Mouse (Mus musculus) forebrain, postnatal 0 days (tissue): ENCODE results near the gene Chek2. TPM values are rescaled to one million over a fixed set of nuclear protein-coding genes. Genes with fewer than 3 reads are reported as not detected.

Experiments
- ATAC-seq: fragments of 200-750 bp; cut with Nextera tagmentation; 2 replicates; pipeline ENCODE4 v1.8.0; 2017; ENCODE audit warnings: mild to moderate bottlenecking, moderate library complexity
- DNase-seq: peaks from one replicate; pipeline ENCODE4 v3.0.0-alpha.2; 2015
- H3K27ac ChIP-seq: fragments of 300-500 bp; sonication (generic); 2 replicates; pipeline ENCODE4 v1.5.1; 2014; ENCODE audit warnings: low read depth, mild to moderate bottlenecking, antibody characterized with exemption, low read length, moderate library complexity, mixed read lengths
- H3K27me3 ChIP-seq: fragments of 300-500 bp; sonication (generic); 2 replicates; pipeline ENCODE4 v1.6.1; 2014; ENCODE audit warnings: mild to moderate bottlenecking, low read length, mixed read lengths; ENCODE audit not compliant: insufficient read depth
- H3K36me3 ChIP-seq: fragments of 300-500 bp; sonication (generic); 2 replicates; pipeline ENCODE4 v1.6.1; 2014; ENCODE audit warnings: mild to moderate bottlenecking, moderate library complexity; ENCODE audit not compliant: insufficient read depth
- H3K4me1 ChIP-seq: fragments of 300-500 bp; sonication (generic); 2 replicates; pipeline ENCODE4 v1.6.1; 2014; ENCODE audit warnings: antibody characterized with exemption; ENCODE audit not compliant: insufficient read depth
- H3K4me2 ChIP-seq: fragments of 300-500 bp; sonication (generic); 2 replicates; pipeline ENCODE4 v1.6.1; 2014; ENCODE audit warnings: low read depth, mild to moderate bottlenecking, moderate library complexity
- H3K4me3 ChIP-seq: fragments of 300-500 bp; sonication (generic); 2 replicates; pipeline ENCODE4 v1.5.1; 2014; ENCODE audit warnings: low read depth, low read length, mixed read lengths
- H3K9ac ChIP-seq: fragments of 300-500 bp; sonication (generic); 2 replicates; pipeline ENCODE4 v1.6.1; 2014; ENCODE audit warnings: mild to moderate bottlenecking
- H3K9me3 ChIP-seq: fragments of 300-500 bp; sonication (generic); 2 replicates; pipeline ENCODE4 v1.6.1; 2016; ENCODE audit warnings: low read length
- CTCF ChIP-seq: sonication (generic); IDR thresholded peaks from 2 replicates; pipeline ENCODE4 v1.5.1; 2016; ENCODE audit warnings: antibody characterized with exemption, control low read depth, low read depth
- WGBS: fragments of 180-500 bp; shearing (Covaris S2); extraction: QIAGEN DNeasy Blood & Tissue Kit; methylation state at CpG from one replicate; pipeline ENCODE4 v1.1.7; 2014; 5-methylcytosine and 5-hydroxymethylcytosine counted together
- polyA plus RNA-seq: library from polyadenylated mRNA; unstranded; fragments of >200 nt; fragmentation: Nextera tagmentation; extraction: Ambion mirVana; gene quantifications from 2 replicates; pipeline ENCODE4 v1.2.1, GENCODE M21; 2015
- total RNA-seq: library from RNA; depleted of rRNA; stranded (reverse); fragments of >200 nt; gene quantifications from 2 replicates; pipeline ENCODE4 v1.2.3, GENCODE M21; 2014

Gene Chek2
- total and polyA plus RNA-seq, 2 experiments from 2014 or later: 2.9 to 4.3 TPM

DNA sequence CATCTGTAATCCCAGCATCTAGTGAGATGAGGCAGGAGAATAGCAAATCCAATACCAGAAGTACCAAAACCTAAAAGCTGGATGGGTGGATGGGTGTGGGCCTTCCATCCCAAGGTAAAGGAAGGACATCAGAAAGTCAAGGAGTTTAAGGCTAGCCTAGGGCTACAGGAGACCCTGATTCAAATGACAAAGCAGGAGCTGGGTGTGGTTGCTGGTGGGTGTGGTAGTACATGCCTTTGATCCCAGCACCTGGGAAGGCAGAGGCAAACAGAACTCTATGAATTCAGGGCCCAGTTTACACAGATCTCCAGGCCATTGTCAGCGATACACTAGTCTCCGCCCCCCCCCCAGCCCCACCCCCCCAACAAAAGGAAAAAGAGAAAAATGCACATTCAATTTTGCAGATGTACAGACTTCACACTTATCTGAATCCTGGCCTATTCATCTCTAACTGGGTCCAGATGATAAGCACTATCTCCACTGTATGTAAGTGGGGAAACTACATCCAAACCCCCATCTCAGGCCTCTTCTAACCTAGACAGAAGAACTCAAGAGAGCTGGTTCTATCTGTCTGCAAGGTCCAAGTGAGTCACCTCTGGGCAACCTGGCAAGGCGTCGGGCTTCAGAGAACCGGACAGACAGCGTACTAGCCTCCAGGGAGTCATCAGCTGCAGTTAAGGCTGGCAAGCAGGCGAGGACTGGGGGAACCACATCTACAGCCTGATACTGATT is 35.6 kb upstream of the Chek2 start:
- H3K4me3 ChIP-seq: no peak overlapping the region
- H3K4me2 ChIP-seq: no peak overlapping the region
- H3K4me1 ChIP-seq: peaks cover 26% of the 10 kb centered on the region
- peaks cover 38% of the 10 kb centered on the region for H3K36me3 ChIP-seq
- ATAC-seq (no peak), DNase-seq (no peak)
- no peaks in the 10 kb centered on the region for H3K9me3 ChIP-seq
- no peak overlapping the region for H3K9ac ChIP-seq
- WGBS: 95% methylated on average over 7 of the region's 7 CpGs
- no peak overlapping the region for H3K27ac ChIP-seq
- no peaks in the 10 kb centered on the region for H3K27me3 ChIP-seq
- no peak for TF ChIP-seq CTCF

DNA sequence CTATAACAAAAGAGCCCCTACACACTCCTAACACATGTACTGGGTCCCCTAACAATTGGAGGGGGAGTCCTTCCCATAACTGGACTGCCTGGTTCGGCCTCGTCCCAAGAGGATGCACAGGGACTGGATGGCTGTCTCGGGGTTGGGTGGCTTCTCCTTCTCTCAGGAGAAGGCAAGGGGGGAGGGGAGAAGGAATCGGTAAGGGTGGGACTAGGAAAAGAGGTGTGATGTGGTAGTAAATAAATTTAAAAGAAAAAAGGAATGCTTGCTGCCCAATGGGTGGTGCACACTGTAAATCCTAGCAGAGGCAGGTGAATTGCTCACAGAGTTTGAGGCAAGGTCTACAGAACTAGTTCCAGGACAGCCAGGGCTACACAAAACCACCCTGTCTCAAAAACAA is 33.6 kb upstream of the Chek2 start:
- Histone ChIP-seq H3K4me2 (no peak overlapping the region; the same call in 1 of the 2 replicates), H3K36me3 (peaks cover 20% of the 10 kb centered on the region), H3K27ac (no peak overlapping the region), H3K9ac (no peak overlapping the region), H3K27me3 (no peaks in the 10 kb centered on the region), H3K4me3 (no peak overlapping the region), H3K4me1 (peaks cover 26% of the 10 kb centered on the region), H3K9me3 (no peaks in the 10 kb centered on the region)
- no peak for TF ChIP-seq CTCF
- 86% methylated on average over 4 of the region's 4 CpGs for WGBS
- ATAC-seq (no peak), DNase-seq (no peak)

DNA sequence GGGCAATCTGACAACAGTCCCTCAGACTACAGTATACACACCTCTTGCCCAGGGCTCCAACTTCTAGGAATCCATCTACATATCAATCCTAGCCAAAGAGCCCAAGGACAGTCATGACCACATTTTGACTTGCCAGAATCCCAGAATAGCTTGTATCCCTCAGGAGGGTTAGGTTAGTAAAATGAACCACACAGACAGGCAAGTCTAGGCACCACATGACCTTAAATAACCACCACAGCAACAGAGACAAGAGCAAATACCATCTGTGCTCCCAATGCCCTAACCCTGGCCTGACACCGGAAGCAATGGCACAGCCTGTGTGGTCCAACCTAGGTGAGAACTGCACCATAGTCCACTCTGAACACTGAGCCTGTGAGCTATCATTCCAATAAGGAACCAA is 33.1 kb upstream of the Chek2 start:
- Histone ChIP-seq H3K4me3 (no peak overlapping the region), H3K36me3 (peaks cover 18% of the 10 kb centered on the region), H3K4me1 (peaks cover 26% of the 10 kb centered on the region), H3K4me2 (peak overlapping the region; percentile 96; the same call in 1 of the 2 replicates), H3K9ac (no peak overlapping the region), H3K27ac (no peak overlapping the region), H3K27me3 (no peaks in the 10 kb centered on the region), H3K9me3 (no peaks in the 10 kb centered on the region)
- ATAC-seq (no peak), DNase-seq (no peak)
- 91% methylated on average over 1 of the region's 1 CpGs for WGBS
- TF ChIP-seq CTCF: no peak

DNA sequence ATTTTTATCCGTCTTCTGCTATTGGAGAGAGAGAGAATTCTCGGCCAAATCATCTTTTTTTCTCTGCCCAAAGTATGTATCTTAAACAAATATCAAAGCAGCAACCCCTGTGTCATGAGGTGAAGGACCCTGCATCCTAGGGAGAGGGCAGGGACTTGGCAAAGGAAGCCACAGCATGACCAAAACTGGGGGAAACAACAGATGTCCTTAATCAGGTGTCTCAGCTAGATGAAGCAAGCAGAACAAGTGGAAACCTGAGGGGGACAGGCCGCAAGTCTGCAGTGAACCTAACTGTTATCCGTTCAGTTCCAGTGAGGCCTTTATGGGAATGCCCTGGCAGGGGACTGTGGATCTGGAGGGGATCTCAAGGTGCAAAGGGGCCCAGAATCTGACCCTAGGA is 32.3 kb upstream of the Chek2 start:
- 82% methylated on average over 4 of the region's 4 CpGs for WGBS
- TF ChIP-seq CTCF: no peak
- H3K27me3 ChIP-seq: no peaks in the 10 kb centered on the region
- H3K36me3 ChIP-seq: peaks cover 17% of the 10 kb centered on the region
- ATAC-seq (no peak), DNase-seq (no peak)
- H3K9ac ChIP-seq: no peak overlapping the region; the same call in 1 of the 2 replicates
- peak overlapping the region; percentile 96 for H3K4me2 ChIP-seq
- H3K9me3 ChIP-seq: no peaks in the 10 kb centered on the region
- peak overlapping the region; percentile 98 for H3K4me3 ChIP-seq
- peaks cover 26% of the 10 kb centered on the region for H3K4me1 ChIP-seq
- H3K27ac ChIP-seq: no peak overlapping the region

DNA sequence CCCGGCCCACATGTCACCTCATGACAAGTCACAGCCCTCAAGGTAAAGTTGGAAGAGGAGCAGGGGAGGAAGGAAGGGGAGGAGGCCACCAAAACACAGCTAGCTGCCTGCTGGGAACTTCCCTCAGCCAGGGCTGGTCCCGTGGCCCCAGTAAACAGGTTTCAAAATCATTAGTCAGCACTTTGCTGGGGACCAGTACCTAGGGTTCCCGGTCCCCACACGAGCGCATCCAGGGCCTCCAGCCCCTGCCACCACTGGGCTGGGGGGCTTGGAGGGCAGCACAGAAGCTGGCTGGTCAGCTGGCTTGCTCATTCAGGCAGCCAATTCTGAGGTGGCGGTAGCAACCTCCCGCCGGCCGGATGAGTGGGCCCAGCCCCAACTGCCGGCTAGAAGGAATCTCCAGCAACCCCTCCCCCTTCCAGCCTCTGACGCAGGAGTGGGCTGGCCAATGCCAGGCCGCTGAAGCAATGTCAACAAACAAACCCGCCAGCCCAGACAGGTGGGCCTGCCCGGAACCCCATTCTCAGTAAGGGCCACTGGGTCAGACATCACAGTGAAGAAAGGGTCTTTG is 31.6 kb upstream of the Chek2 start:
- no peak for TF ChIP-seq CTCF

DNA sequence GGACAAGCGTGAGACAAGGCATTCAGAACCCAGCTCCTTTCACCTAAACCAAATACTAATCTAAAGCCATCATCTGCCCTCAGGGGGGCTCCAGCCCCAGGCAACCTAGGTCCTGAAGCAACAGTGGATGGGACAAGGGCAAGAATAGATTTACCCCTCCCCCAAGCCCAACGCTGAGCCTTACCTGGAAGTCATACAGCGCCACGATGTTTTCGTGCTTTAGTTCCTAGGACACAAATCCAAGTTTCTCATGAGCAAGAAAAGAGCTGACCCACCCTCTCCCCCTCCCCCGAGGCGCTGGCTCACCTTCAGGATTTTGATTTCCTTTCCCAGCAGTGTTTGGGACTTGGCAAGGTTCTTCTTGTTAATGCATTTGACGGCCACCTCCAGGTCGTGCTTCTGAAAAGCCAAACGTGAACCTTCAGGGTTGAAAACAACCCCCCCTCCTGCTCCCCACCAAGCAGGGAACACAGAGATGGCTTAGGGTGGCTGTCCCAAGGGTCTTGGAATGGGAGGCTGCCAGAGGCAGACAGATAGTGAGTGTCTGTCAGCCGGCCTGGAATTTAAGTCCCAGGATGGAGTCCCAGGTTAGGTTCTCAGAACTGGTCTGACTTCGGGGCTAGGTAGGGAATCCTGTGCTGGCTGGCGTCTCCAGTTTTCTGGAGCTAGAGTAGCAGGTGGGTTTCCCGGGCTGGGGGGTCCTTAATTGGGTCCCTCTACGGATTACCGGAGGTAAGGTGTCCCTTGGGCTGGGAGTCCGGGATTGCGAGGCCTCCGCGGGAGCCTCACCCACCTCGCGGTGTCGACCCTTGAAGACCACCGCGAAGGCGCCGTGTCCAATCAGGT is 30.7 kb upstream of the Chek2 start:
- H3K27ac ChIP-seq: peak overlapping the region; percentile 88
- H3K27me3 ChIP-seq: no peaks in the 10 kb centered on the region
- H3K9ac ChIP-seq: peak overlapping the region; percentile 98
- no peaks in the 10 kb centered on the region for H3K9me3 ChIP-seq
- peak overlapping the region; percentile 96 for H3K4me2 ChIP-seq
- peaks cover 26% of the 10 kb centered on the region for H3K4me1 ChIP-seq
- H3K36me3 ChIP-seq: peaks cover 12% of the 10 kb centered on the region
- H3K4me3 ChIP-seq: peak overlapping the region; percentile 98
- ATAC-seq: no peak
- no peak for TF ChIP-seq CTCF
- 1% methylated on average over 27 of the region's 27 CpGs for WGBS
- peak; percentile 24 for DNase-seq

More for the DNA sequence above, 31.6 kb upstream of the Chek2 start:
- Histone ChIP-seq H3K9ac (peak overlapping the region; percentile 98), H3K4me3 (peak overlapping the region; percentile 98), H3K27ac (0 out of 2 replicates have a peak overlapping the region, but pooled peaks have one; percentile 88), H3K4me1 (peaks cover 26% of the 10 kb centered on the region), H3K9me3 (no peaks in the 10 kb centered on the region), H3K4me2 (peak overlapping the region; percentile 96), H3K36me3 (peaks cover 12% of the 10 kb centered on the region), H3K27me3 (no peaks in the 10 kb centered on the region)
- ATAC-seq: no peak; the same call in 1 of the 2 replicates
- peak; percentile 65 for DNase-seq
- WGBS: 4% methylated on average over 14 of the region's 14 CpGs
